Mouse (Mus musculus) Muller cell, postnatal 12 days (primary cell): Measurements from ENCODE around the gene Dlk1.

Experiments
- DNase-seq: peaks from one replicate; pipeline ENCODE4 v3.0.0-alpha.2; 2015; ENCODE audit errors: inconsistent ontology term

The Dlk1 gene

GRCm38 (mm10) chr12:109452592-109452991 lies at the start of gene Dlk1:
Gene Dlk1 (plus strand): TSS chr12:109452823.
- no peak for DNase-seq

- no peak for DNase-seq
These were observed 49.7 kb upstream of the Dlk1 start for GRCm38 (mm10) chr12:109402943-109403342.

- no peak for DNase-seq
These were observed 48.9 kb upstream of the Dlk1 start for GRCm38 (mm10) chr12:109403752-109404151.

GRCm38 (mm10) chr12:109406018-109406417 lies 46.6 kb upstream of the Dlk1 start:
- no peak for DNase-seq

- DNase-seq: no peak
These were observed 41.9 kb upstream of the Dlk1 start for GRCm38 (mm10) chr12:109410723-109411122.

- DNase-seq: no peak
These were observed 41.2 kb upstream of the Dlk1 start for GRCm38 (mm10) chr12:109411172-109412070.

- DNase-seq: no peak
These were observed 40.6 kb upstream of the Dlk1 start for GRCm38 (mm10) chr12:109412071-109412440.

GRCm38 (mm10) chr12:109412675-109413074 lies 39.9 kb upstream of the Dlk1 start:
- DNase-seq: no peak

GRCm38 (mm10) chr12:109413321-109413720 lies 39.3 kb upstream of the Dlk1 start:
- no peak for DNase-seq

- DNase-seq: no peak
These were observed 35.9 kb upstream of the Dlk1 start for GRCm38 (mm10) chr12:109416681-109417080.

GRCm38 (mm10) chr12:109417476-109418201 lies 35.0 kb upstream of the Dlk1 start:
- peak; percentile 71 for DNase-seq

GRCm38 (mm10) chr12:109420006-109420405 lies 32.6 kb upstream of the Dlk1 start:
- no peak for DNase-seq

GRCm38 (mm10) chr12:109423163-109423562 lies 29.5 kb upstream of the Dlk1 start:
- no peak for DNase-seq

GRCm38 (mm10) chr12:109423716-109424429 lies 28.8 kb upstream of the Dlk1 start:
- no peak for DNase-seq

- DNase-seq: peak; percentile 37
These were observed 27.8 kb upstream of the Dlk1 start for GRCm38 (mm10) chr12:109424753-109425332.

- no peak for DNase-seq
These were observed 26.6 kb upstream of the Dlk1 start for GRCm38 (mm10) chr12:109425982-109426381.

- DNase-seq: no peak
These were observed 20.0 kb upstream of the Dlk1 start for GRCm38 (mm10) chr12:109432475-109433130.

- DNase-seq: peak; percentile 59
These were observed 16.2 kb upstream of the Dlk1 start for GRCm38 (mm10) chr12:109436367-109436807.

GRCm38 (mm10) chr12:109436852-109437251 lies 15.8 kb upstream of the Dlk1 start:
- no peak for DNase-seq

GRCm38 (mm10) chr12:109437559-109438350 lies 14.9 kb upstream of the Dlk1 start:
- DNase-seq: peak; percentile 64
